ENCODE assay signal across 29 mouse cellular contexts in the genomic region with DNA sequence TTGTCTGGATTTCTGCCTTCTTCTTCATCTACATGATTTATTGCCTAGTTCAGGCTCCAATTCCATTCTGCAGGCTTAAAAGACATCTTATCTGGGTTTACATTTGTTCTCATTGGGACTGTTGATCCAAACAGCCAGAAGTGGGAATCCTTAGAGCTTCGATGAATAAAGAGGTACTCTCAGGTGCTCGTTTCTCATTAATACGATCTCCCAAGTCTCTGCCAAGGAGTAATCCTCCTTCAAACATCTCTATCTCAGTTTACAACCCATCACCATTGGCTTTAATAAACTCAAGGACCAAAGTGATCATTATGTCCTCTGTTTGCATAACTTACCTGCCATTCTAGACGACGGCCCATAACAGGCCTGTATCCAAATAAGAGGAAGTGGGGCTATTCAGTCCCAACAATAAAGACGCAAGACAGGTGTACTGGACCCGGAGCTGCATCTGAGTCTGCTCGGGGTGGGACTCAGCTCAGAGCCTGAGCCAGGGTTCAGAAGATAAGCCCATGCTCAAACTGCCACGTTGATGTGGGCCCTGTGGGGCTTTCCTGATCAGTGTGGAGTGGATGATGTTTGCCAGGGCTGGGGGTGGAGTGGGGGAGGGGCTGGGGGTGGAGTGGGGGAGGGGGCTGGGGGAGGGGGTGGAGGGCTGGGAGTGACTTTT. TPM values are rescaled to one million over a fixed set of nuclear protein-coding genes. Genes with fewer than 3 reads are reported as not detected.
"Had no signal": no experiment of that assay in that cellular context is flagged by ENCODE, and none has a peak within 500 bp of the region (broad histone marks: within the 10 kb centered on the region; RNA-seq: fewer than 3 reads in every experiment).

No protein-coding gene starts in this region.

- H3K27me3 ChIP-seq: heart, embryonic 13.5 days; heart, embryonic 15.5 days; hindbrain, embryonic 13.5 days; hindbrain, embryonic 15.5 days; limb, embryonic 12.5 days; liver, embryonic 13.5 days; liver, embryonic 15.5 days had no signal

- H3K4me3 ChIP-seq: heart, embryonic 13.5 days; heart, embryonic 15.5 days; hindbrain, embryonic 13.5 days; hindbrain, embryonic 15.5 days; layer of hippocampus, adult 2 months; left cerebral cortex, adult 2 months; limb, embryonic 10.5 days; limb, embryonic 12.5 days; liver, embryonic 13.5 days; liver, embryonic 15.5 days had no signal

- H3K4me1 ChIP-seq: heart, embryonic 13.5 days; heart, embryonic 15.5 days; hindbrain, embryonic 13.5 days; hindbrain, embryonic 15.5 days; limb, embryonic 10.5 days; limb, embryonic 12.5 days; liver, embryonic 13.5 days; liver, embryonic 15.5 days had no signal

- ATAC-seq: inflammation-experienced regulatory T-cells, adult 6 months had no signal

- H3K9me3 ChIP-seq: heart, embryonic 13.5 days; heart, embryonic 15.5 days; hindbrain, embryonic 13.5 days; hindbrain, embryonic 15.5 days; limb, embryonic 10.5 days; limb, embryonic 12.5 days; liver, embryonic 13.5 days; liver, embryonic 15.5 days had no signal

- H3K36me3 ChIP-seq: heart, embryonic 13.5 days; heart, embryonic 15.5 days; hindbrain, embryonic 13.5 days; hindbrain, embryonic 15.5 days; limb, embryonic 10.5 days; limb, embryonic 12.5 days; liver, embryonic 13.5 days; liver, embryonic 15.5 days had no signal

- H3K4me2 ChIP-seq: heart, embryonic 11.5 days; heart, embryonic 13.5 days; heart, embryonic 15.5 days; hindbrain, embryonic 13.5 days; hindbrain, embryonic 15.5 days; limb, embryonic 12.5 days; liver, embryonic 11.5 days; liver, embryonic 13.5 days; liver, embryonic 15.5 days had no signal

- H3K27ac ChIP-seq: heart, embryonic 13.5 days; heart, embryonic 15.5 days; hindbrain, embryonic 13.5 days; hindbrain, embryonic 15.5 days; layer of hippocampus, adult 2 months; left cerebral cortex, adult 2 months; limb, embryonic 10.5 days; limb, embryonic 12.5 days; liver, embryonic 13.5 days; liver, embryonic 15.5 days had no signal

- H3K9ac ChIP-seq: heart, embryonic 13.5 days; heart, embryonic 15.5 days; hindbrain, embryonic 13.5 days; hindbrain, embryonic 15.5 days; limb, embryonic 12.5 days; liver, embryonic 13.5 days; liver, embryonic 15.5 days had no signal

- DNase-seq: gastrocnemius, postnatal 14 days; gastrocnemius, postnatal 36 days; heart, adult 18-20 months; heart, postnatal 14 days; heart, postnatal 36 days; kidney, adult 18-20 months; kidney, adult 8-10 months; kidney, postnatal 10 days; kidney, postnatal 25 days; kidney, postnatal 4 days; liver; liver, embryonic 13.5 days had no signal

RNA-seq across cellular contexts. Expression of gene Tmprss2, which starts 38.7 kb away (rescaled TPM):
- total RNA-seq: gastrocnemius, adult 8-10 months; gastrocnemius, postnatal 14 days; gastrocnemius, postnatal 36 days; heart, postnatal 36 days; hematopoietic stem cell, adult 5-6 weeks; layer of hippocampus, adult 2 months; layer of hippocampus, postnatal 25 days; left cerebral cortex, adult 2 months; left cerebral cortex, postnatal 14 days; left cerebral cortex, postnatal 36 days had no signal
- polyA plus RNA-seq: hindbrain, embryonic 13.5 days had no signal
